Mouse (Mus musculus): ENCODE measurements around the gene Myo1b.

The Myo1b gene

DNA sequence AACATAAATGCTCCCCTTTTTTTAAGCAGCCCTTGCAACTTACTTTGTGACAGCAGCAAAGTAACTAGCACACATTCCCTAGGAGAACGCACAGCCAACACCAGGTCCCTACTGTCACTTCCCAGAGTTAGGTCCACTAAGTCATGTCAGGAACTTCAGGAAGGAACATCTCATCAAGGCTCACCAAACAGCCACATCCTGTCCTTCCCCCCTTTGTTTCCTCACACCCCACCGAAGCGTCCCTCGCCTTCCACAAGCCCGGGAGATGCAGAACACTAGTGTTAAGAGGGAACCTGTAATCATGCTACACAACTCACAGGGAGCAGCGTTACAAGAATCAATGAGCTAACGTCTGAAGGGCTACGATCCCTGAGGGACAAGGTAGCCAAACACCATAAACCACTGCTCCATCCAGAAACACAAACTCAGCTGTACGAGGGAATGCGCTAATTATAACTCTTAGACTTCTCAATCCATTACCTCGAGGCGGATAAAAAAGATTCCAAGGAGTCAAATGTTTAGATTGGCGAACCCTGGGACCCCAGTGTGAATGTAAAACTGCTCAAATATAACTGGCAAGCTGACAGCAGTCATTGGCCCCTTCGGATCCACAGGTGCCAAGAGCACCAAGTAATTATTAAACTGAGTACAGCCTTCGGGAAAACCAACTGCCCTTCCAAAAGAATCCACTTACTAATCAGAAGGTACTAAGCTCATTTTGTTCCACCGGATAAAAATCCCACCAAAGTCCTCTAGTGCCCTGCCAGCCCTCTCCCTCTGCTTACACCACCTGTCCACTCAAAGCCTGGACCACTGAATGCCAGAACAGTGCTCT is 22.1 kb downstream of the Myo1b start:
- Histone ChIP-seq H3K27me3 (ENCODE audit: insufficient read depth, low read length) (no peaks in the 10 kb centered on the region), H3K4me3 (replicated peaks; ENCODE audit: low read length) (no peak overlapping the region), H3K36me3 (ENCODE audit: insufficient read depth, low read length) (peaks cover 3% of the 10 kb centered on the region; the same call in 1 of the 2 replicates), H3K4me1 (replicated peaks; ENCODE audit: low read depth, low read length) (peaks cover 30% of the 10 kb centered on the region), H3K9me3 (ENCODE audit: low read length) (no peaks in the 10 kb centered on the region)
- TF ChIP-seq CTCF (conservative IDR thresholded peaks at IDR 0.05; ENCODE audit: low read length): no peak
- no peak for TF ChIP-seq NANOG (IDR thresholded peaks at IDR 0.05; ENCODE audit: borderline replicate concordance, low read length)

DNA sequence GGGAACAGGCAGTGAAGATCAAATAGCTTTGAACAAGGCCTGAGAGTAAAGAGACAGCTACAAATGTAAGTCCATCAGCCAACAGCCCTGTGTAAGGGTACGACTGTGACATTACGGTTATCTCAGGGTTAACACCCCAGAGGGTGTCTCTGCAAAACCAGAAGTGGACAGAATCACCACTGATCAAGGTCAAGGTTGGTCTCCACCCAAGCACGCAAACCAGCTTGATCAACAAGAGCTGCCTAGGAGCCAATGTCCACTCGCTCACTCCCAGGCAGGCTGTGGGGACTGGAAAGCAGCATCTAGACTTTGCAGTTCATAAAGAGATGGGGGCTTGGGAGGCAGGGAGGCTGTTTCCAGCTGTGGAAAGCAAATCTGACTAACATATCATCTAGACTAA is 23.9 kb downstream of the Myo1b start:
- Histone ChIP-seq H3K4me1 (replicated peaks; ENCODE audit: low read depth, low read length) (peaks cover 25% of the 10 kb centered on the region), H3K4me3 (replicated peaks; ENCODE audit: low read length) (no peak overlapping the region), H3K27me3 (ENCODE audit: insufficient read depth, low read length) (no peaks in the 10 kb centered on the region), H3K36me3 (ENCODE audit: insufficient read depth, low read length) (peaks cover 3% of the 10 kb centered on the region; the same call in 1 of the 2 replicates), H3K9me3 (ENCODE audit: low read length) (no peaks in the 10 kb centered on the region)
- TF ChIP-seq NANOG (IDR thresholded peaks at IDR 0.05; ENCODE audit: borderline replicate concordance, low read length) (no peak), CTCF (conservative IDR thresholded peaks at IDR 0.05; ENCODE audit: low read length) (no peak), POU5F1 (IDR thresholded peaks at IDR 0.05; ENCODE audit: borderline replicate concordance, low read length) (no peak)

DNA sequence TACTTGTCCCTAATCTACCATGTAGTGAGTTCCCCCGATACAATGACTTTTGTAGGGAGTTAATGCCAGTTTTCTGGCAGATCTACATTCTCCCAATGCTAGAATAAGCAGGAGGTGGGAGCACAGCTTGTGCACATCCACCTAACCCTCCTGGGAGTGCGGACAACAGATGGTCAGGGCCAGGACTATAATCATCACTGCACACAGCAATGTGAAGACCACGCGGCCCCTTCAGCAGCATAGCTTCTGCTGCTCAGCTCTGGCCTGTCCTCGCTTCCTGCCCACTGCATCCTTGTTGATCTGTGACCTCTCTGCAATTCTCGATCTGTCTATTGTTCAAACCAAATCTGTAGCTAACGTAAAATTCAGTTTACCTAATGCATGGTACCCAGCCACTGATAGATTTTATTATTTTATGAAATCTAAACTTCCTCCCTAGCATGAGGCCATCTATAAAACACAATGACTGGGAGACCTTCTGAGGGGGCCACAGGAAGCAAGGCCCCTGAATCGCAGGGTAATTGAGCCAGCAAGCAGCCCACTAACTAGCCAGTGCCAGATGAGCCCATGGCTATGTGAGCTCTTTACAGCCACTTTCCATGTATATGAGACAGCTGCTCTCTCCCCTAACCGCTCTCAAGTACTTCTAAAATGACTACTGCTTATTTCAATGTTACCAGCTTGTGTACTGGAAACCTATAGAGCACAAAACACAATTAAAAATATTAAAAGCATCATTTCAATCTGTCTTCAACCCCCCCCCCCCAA is 27.6 kb downstream of the Myo1b start:
- no peak for TF ChIP-seq POU5F1 (IDR thresholded peaks at IDR 0.05; ENCODE audit: borderline replicate concordance, low read length)
- H3K36me3 ChIP-seq (ENCODE audit: insufficient read depth, low read length): peaks cover 4% of the 10 kb centered on the region; the same call in 1 of the 2 replicates
- no peaks in the 10 kb centered on the region for H3K9me3 ChIP-seq (ENCODE audit: low read length)
- peaks cover 29% of the 10 kb centered on the region for H3K4me1 ChIP-seq (replicated peaks; ENCODE audit: low read depth, low read length)
- no peak overlapping the region for H3K4me3 ChIP-seq (replicated peaks; ENCODE audit: low read length)
- no peaks in the 10 kb centered on the region for H3K27me3 ChIP-seq (ENCODE audit: insufficient read depth, low read length)

DNA sequence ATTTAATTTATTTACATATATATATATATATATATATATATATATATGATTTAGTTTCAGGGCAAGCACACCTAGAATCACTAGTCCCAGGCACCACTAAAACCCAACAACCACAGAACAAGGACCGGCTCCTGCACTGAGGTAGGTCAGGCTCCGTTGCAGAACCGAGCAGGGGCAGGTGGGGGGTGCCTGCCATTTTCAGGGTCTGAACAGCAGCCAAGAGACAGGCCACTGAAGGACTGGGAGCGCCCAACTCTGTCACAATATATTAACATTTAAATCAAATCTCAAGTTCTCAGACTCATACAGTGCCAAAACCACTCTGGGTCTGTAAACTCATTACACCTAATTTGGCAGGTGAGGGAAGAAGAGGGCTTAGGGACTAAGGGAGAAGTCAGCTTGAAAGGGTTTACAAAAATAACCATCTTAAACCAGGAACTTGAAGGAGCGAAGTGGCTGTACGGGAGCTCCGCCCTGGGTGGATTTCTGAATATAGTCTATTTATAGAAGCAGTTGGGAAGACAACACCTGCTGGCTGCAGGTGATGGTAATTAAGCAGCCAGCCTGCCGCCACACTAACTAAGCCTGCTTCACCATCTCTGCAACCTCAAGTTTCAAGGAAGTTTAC is 30.4 kb downstream of the Myo1b start:
- no peaks in the 10 kb centered on the region for H3K27me3 ChIP-seq (ENCODE audit: insufficient read depth, low read length)
- H3K4me1 ChIP-seq (replicated peaks; ENCODE audit: low read depth, low read length): peaks cover 24% of the 10 kb centered on the region
- H3K4me3 ChIP-seq (replicated peaks; ENCODE audit: low read length): no peak overlapping the region
- TF ChIP-seq CTCF (conservative IDR thresholded peaks at IDR 0.05; ENCODE audit: low read length) (no peak), NANOG (IDR thresholded peaks at IDR 0.05; ENCODE audit: borderline replicate concordance, low read length) (no peak), POU5F1 (IDR thresholded peaks at IDR 0.05; ENCODE audit: borderline replicate concordance, low read length) (no peak)
- no peaks in the 10 kb centered on the region for H3K9me3 ChIP-seq (ENCODE audit: low read length)
- peaks cover 16% of the 10 kb centered on the region for H3K36me3 ChIP-seq (ENCODE audit: insufficient read depth, low read length)

DNA sequence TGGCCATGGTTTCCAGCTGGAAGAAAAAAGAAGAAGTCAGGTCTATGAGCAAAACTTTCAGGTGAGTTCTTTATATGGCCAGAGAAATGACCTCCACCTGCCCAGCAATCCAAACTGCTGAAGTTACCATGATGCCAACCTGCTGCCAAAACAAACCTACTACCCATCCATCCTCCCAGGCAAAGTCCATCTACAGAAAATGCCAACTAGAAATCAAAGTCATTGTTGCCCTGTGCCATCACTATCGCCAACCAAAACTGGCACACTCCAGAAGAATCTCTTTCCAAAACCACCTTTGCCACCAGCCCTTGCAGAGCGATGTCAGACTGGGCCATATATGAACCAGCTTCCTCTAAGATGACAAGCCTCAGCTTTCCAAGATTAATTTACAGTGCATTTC is 32.7 kb downstream of the Myo1b start:
- peaks cover 45% of the 10 kb centered on the region for H3K4me1 ChIP-seq (replicated peaks; ENCODE audit: low read depth, low read length)
- H3K4me3 ChIP-seq (replicated peaks; ENCODE audit: low read length): no peak overlapping the region
- TF ChIP-seq CTCF (conservative IDR thresholded peaks at IDR 0.05; ENCODE audit: low read length): no peak
- no peak for TF ChIP-seq POU5F1 (IDR thresholded peaks at IDR 0.05; ENCODE audit: borderline replicate concordance, low read length)
- no peak for TF ChIP-seq NANOG (IDR thresholded peaks at IDR 0.05; ENCODE audit: borderline replicate concordance, low read length)
- no peaks in the 10 kb centered on the region for H3K9me3 ChIP-seq (ENCODE audit: low read length)
- no peaks in the 10 kb centered on the region for H3K27me3 ChIP-seq (ENCODE audit: insufficient read depth, low read length)
- H3K36me3 ChIP-seq (ENCODE audit: insufficient read depth, low read length): peaks cover 16% of the 10 kb centered on the region

DNA sequence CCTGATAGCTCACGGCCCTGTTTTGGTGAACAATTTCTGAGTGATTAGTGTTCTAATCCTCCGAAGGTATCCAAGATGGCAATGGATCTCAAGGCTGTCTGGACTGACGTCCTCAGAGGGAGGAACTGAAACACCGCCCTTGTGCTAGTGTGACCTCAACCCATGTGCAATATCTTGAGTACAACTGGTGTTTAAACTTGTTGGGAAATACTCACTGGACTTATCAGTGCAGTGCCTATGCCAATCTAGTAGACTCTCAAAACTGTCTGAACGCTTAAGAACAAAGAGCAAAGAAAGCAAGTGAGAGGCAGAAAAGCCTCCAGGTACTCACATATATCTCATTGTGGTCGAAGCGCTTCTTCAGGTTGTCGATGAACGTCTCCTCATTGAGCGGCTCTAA is 33.1 kb downstream of the Myo1b start:
- H3K4me1 ChIP-seq (replicated peaks; ENCODE audit: low read depth, low read length): peaks cover 48% of the 10 kb centered on the region
- H3K9me3 ChIP-seq (ENCODE audit: low read length): no peaks in the 10 kb centered on the region
- peaks cover 16% of the 10 kb centered on the region for H3K36me3 ChIP-seq (ENCODE audit: insufficient read depth, low read length)
- no peak overlapping the region for H3K4me3 ChIP-seq (replicated peaks; ENCODE audit: low read length)
- no peak for TF ChIP-seq CTCF (conservative IDR thresholded peaks at IDR 0.05; ENCODE audit: low read length)
- TF ChIP-seq NANOG (IDR thresholded peaks at IDR 0.05; ENCODE audit: borderline replicate concordance, low read length): no peak
- TF ChIP-seq POU5F1 (IDR thresholded peaks at IDR 0.05; ENCODE audit: borderline replicate concordance, low read length): no peak
- no peaks in the 10 kb centered on the region for H3K27me3 ChIP-seq (ENCODE audit: insufficient read depth, low read length)

DNA sequence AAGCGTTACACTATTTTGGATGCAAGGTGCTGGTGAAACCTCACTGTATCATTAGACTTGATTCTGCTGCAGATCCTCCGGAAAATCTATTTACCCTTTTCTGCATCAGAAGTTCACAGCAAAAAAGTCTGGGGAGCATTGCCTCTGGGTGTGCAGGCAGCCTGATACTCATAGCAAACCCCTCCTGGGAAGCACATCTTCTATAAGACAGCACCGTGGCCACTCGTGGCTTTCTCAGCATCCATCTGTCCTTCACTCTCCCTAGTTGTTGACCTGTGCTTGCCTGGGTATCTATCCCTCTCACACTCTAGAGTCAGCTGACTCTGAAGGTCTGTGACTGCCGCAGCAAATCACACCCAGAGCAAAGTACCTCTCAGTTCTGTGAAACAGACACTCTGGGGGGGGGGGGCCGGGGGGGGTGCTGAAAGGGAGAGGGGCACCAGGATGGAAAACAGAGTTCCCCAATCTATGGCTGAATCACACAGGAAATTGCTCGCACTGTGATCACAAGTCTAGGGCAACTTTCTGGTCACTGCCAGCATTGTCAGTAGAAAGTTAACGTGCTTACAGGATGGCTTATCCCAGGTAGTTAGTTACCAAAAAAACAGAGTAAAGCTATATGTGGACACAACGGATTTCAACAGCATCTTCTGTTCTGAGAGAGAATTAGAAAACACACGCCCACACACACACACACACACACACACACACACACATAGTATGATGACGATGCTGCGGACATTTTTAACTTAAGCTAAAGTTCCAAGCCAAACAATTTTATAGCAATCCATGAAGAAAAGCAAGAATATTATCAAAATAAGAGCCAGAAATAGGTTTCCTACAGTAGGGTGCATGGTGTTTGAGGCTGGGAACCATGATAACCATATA is 35.7 kb downstream of the Myo1b start:
- H3K4me3 ChIP-seq (replicated peaks; ENCODE audit: low read length): no peak overlapping the region
- H3K36me3 ChIP-seq (ENCODE audit: insufficient read depth, low read length): peaks cover 16% of the 10 kb centered on the region
- peaks cover 43% of the 10 kb centered on the region for H3K4me1 ChIP-seq (replicated peaks; ENCODE audit: low read depth, low read length)
- no peaks in the 10 kb centered on the region for H3K9me3 ChIP-seq (ENCODE audit: low read length)
- TF ChIP-seq POU5F1 (IDR thresholded peaks at IDR 0.05; ENCODE audit: borderline replicate concordance, low read length): no peak
- no peak for TF ChIP-seq CTCF (conservative IDR thresholded peaks at IDR 0.05; ENCODE audit: low read length)
- no peak for TF ChIP-seq NANOG (IDR thresholded peaks at IDR 0.05; ENCODE audit: borderline replicate concordance, low read length)
- H3K27me3 ChIP-seq (ENCODE audit: insufficient read depth, low read length): no peaks in the 10 kb centered on the region

Data from E14TG2a.4 (cell line).